12 mouse cellular contexts compared by ENCODE assay signal in genomic region chr19:56940507-56940906, GRCm38 (mm10).
DNase-seq lines count a peak whose midpoint lies in the region; ATAC-seq lines count a peak whose summit lies in the region.
"Had no signal": no experiment of that assay in that cellular context is flagged by ENCODE, and none has a peak within 500 bp of the region (broad histone marks: within the 10 kb centered on the region; RNA-seq: fewer than 3 reads in every experiment).

No protein-coding gene starts in this region.

- no peak overlapping the region for H3K9ac ChIP-seq in heart, embryonic 12.5 days
- H3K9ac ChIP-seq in heart, embryonic 16.5 days (ENCODE audit: low read length): no peak overlapping the region
- no peak overlapping the region for H3K9ac ChIP-seq in intestine, embryonic 15.5 days
- H3K9ac ChIP-seq: hindbrain, embryonic 14.5 days; liver, embryonic 12.5 days had no signal

- peak; percentile 86 to 87 for DNase-seq in heart, adult 18-20 months
- DNase-seq in 3134 (ENCODE audit: extremely low read depth, insufficient read length, low spot score): peak; percentile 63
- peak; percentile 72 to 76 for DNase-seq in cerebellum, postnatal 10 days
- DNase-seq in left cerebral cortex, adult 9 months (ENCODE audit: low spot score in 2 of 2): no peak
- DNase-seq: layer of hippocampus, adult 9-11 months had no signal

- no peak overlapping the region for H3K27ac ChIP-seq in heart, embryonic 12.5 days (ENCODE audit: poor library complexity, severe bottlenecking)
- no peak overlapping the region for H3K27ac ChIP-seq in heart, embryonic 16.5 days (ENCODE audit: low read length)
- H3K27ac ChIP-seq in intestine, embryonic 15.5 days: no peak overlapping the region
- H3K27ac ChIP-seq: hindbrain, embryonic 14.5 days; liver, embryonic 12.5 days had no signal

- no peaks in the 10 kb centered on the region for H3K27me3 ChIP-seq in heart, embryonic 12.5 days (replicated peaks)
- no peaks in the 10 kb centered on the region for H3K27me3 ChIP-seq in heart, embryonic 16.5 days (ENCODE audit: control insufficient read depth, insufficient read depth, low read length)
- no peaks in the 10 kb centered on the region for H3K27me3 ChIP-seq in intestine, embryonic 15.5 days (replicated peaks)
- H3K27me3 ChIP-seq: liver, embryonic 12.5 days had no signal

- H3K9me3 ChIP-seq in heart, embryonic 12.5 days (replicated peaks): 0 out of 2 replicates have a peak, but pooled peaks cover 9% of the 10 kb centered on the region
- H3K9me3 ChIP-seq in heart, embryonic 16.5 days (replicated peaks; ENCODE audit: control insufficient read depth, low read length): 0 out of 2 replicates have a peak, but pooled peaks cover 2% of the 10 kb centered on the region
- no peaks in the 10 kb centered on the region for H3K9me3 ChIP-seq in intestine, embryonic 15.5 days
- H3K9me3 ChIP-seq: liver, embryonic 12.5 days had no signal

- no peaks in the 10 kb centered on the region for H3K36me3 ChIP-seq in heart, embryonic 12.5 days
- no peaks in the 10 kb centered on the region for H3K36me3 ChIP-seq in heart, embryonic 16.5 days (ENCODE audit: control insufficient read depth, insufficient read depth)
- no peaks in the 10 kb centered on the region for H3K36me3 ChIP-seq in intestine, embryonic 15.5 days
- H3K36me3 ChIP-seq: liver, embryonic 12.5 days had no signal

- 77% methylated on average over 11 of the region's 11 CpGs for WGBS in heart, embryonic 12.5 days
- 73% methylated on average over 11 of the region's 11 CpGs for WGBS in heart, embryonic 16.5 days
- 88% methylated on average over 11 of the region's 11 CpGs for WGBS in intestine, embryonic 15.5 days

- no peak overlapping the region for H3K4me2 ChIP-seq in heart, embryonic 12.5 days
- H3K4me2 ChIP-seq in heart, embryonic 16.5 days (ENCODE audit: low read depth, low read length): no peak overlapping the region
- no peak overlapping the region for H3K4me2 ChIP-seq in intestine, embryonic 15.5 days (replicated peaks)
- H3K4me2 ChIP-seq: hindbrain, embryonic 14.5 days; liver, embryonic 12.5 days had no signal

- ATAC-seq in heart, embryonic 12.5 days (ENCODE audit: insufficient number of reproducible peaks, low FRiP score): no peak
- ATAC-seq in heart, embryonic 16.5 days (replicated peaks; ENCODE audit: extremely low read depth, insufficient read depth, low FRiP score): 0 out of 2 replicates have a peak, but pooled peaks have one; percentile 41
- no peak for ATAC-seq in granulocyte monocyte progenitor cell, adult 5-6 weeks (replicated peaks; ENCODE audit: poor library complexity, severe bottlenecking)
- ATAC-seq in intestine, embryonic 15.5 days: no peak
- ATAC-seq: liver, embryonic 12.5 days had no signal

- H3K4me3 ChIP-seq in heart, embryonic 12.5 days: no peak overlapping the region
- no peak overlapping the region for H3K4me3 ChIP-seq in heart, embryonic 16.5 days (ENCODE audit: low read length)
- no peak overlapping the region for H3K4me3 ChIP-seq in intestine, embryonic 15.5 days (replicated peaks)
- H3K4me3 ChIP-seq: erythroblast, embryonic 14.5 days; liver, embryonic 12.5 days had no signal

- H3K4me1 ChIP-seq in heart, embryonic 12.5 days (replicated peaks): peaks cover 21% of the 10 kb centered on the region
- 0 out of 2 replicates have a peak, but pooled peaks cover 2% of the 10 kb centered on the region for H3K4me1 ChIP-seq in heart, embryonic 16.5 days (ENCODE audit: control insufficient read depth, insufficient read depth, low read length)
- 0 out of 2 replicates have a peak, but pooled peaks cover 2% of the 10 kb centered on the region for H3K4me1 ChIP-seq in intestine, embryonic 15.5 days (replicated peaks)
- H3K4me1 ChIP-seq: liver, embryonic 12.5 days had no signal

Comparison
In these comparisons a context has a peak if more than half of its experiments do, and no peak if none do; other contexts are left out.
1. DNase-seq: peak in heart, adult 18-20 months (2 of 2), 3134 (single experiment) and cerebellum, postnatal 10 days (2 of 2); none in left cerebral cortex, adult 9 months (0 of 2).